Mouse (Mus musculus): ENCODE data around the gene Ifna4.

GRCm38 (mm10) chr4:88875435-88876095 is 33.9 kb downstream of the Ifna4 start:
- TF ChIP-seq POLR2A (IDR thresholded peaks at IDR 0.05; ENCODE audit: borderline replicate concordance, extremely low read depth, low read depth, low read length) (no peak), CTCF (IDR thresholded peaks at IDR 0.05; ENCODE audit: insufficient read depth, low read length) (no peak)
